Mouse (Mus musculus) E14TG2a.4 (cell line): Measurements from ENCODE around the gene Rsf1.
A peak's percentile ranks its signal among the peaks of the same experiment; 100 is the strongest.

Source experiments
- H3K27me3 ChIP-seq: 2 replicates; pipeline ENCODE4 v1.6.1; 2014; ENCODE audit warnings: low read length, control low read depth; ENCODE audit not compliant: insufficient read depth
- H3K36me3 ChIP-seq: 2 replicates; pipeline ENCODE4 v1.6.1; 2014; ENCODE audit warnings: low read length, control low read depth; ENCODE audit not compliant: insufficient read depth
- H3K4me1 ChIP-seq: replicated peaks from 2 replicates; pipeline ENCODE4 v1.6.1; 2014; ENCODE audit warnings: low read depth, low read length, control low read depth
- H3K4me3 ChIP-seq: replicated peaks from 2 replicates; pipeline ENCODE4 v1.5.1; 2014; ENCODE audit warnings: mild to moderate bottlenecking, low read length
- H3K9me3 ChIP-seq: 2 replicates; pipeline ENCODE4 v1.6.1; 2014; ENCODE audit warnings: low read length, control low read depth
- CTCF ChIP-seq: conservative IDR thresholded peaks from 2 replicates; pipeline ENCODE4 v1.5.1; 2014; ENCODE audit warnings: low read length
- NANOG ChIP-seq: IDR thresholded peaks from 2 replicates; pipeline ENCODE4 v1.6.1; 2014; ENCODE audit warnings: borderline replicate concordance, low read length, mixed read lengths
- POU5F1 ChIP-seq: IDR thresholded peaks from 2 replicates; pipeline ENCODE4 v1.6.1; 2014; ENCODE audit warnings: low read length, borderline replicate concordance

The Rsf1 gene

GRCm38 (mm10) chr7:97570389-97570788 is 9.3 kb upstream of the Rsf1 start:
- H3K4me3 ChIP-seq: no peak overlapping the region
- peaks cover 10% of the 10 kb centered on the region; the same call in 1 of the 2 replicates for H3K36me3 ChIP-seq
- no peaks in the 10 kb centered on the region for H3K9me3 ChIP-seq
- H3K4me1 ChIP-seq: no peaks in the 10 kb centered on the region
- TF ChIP-seq NANOG (no peak), POU5F1 (no peak), CTCF (no peak)
- H3K27me3 ChIP-seq: no peaks in the 10 kb centered on the region

- no peaks in the 10 kb centered on the region for H3K9me3 ChIP-seq
- peaks cover 30% of the 10 kb centered on the region for H3K4me1 ChIP-seq
- H3K27me3 ChIP-seq: no peaks in the 10 kb centered on the region
- peaks cover 12% of the 10 kb centered on the region; the same call in 1 of the 2 replicates for H3K36me3 ChIP-seq
- TF ChIP-seq NANOG (no peak), POU5F1 (no peak), CTCF (no peak)
- H3K4me3 ChIP-seq: peak overlapping the region; percentile 100
These were observed 1.2 kb upstream of the Rsf1 start for GRCm38 (mm10) chr7:97578361-97579066.

- Histone ChIP-seq H3K4me1 (peaks cover 41% of the 10 kb centered on the region), H3K9me3 (no peaks in the 10 kb centered on the region), H3K36me3 (peaks cover 4% of the 10 kb centered on the region; the same call in 1 of the 2 replicates), H3K4me3 (peak overlapping the region; percentile 100), H3K27me3 (no peaks in the 10 kb centered on the region)
- TF ChIP-seq NANOG (no peak), CTCF (no peak), POU5F1 (no peak)
These were observed 520 bp downstream of the Rsf1 start for GRCm38 (mm10) chr7:97579976-97580842.

GRCm38 (mm10) chr7:97580843-97581214 is 1.1 kb downstream of the Rsf1 start:
- H3K4me1 ChIP-seq: peaks cover 46% of the 10 kb centered on the region
- no peaks in the 10 kb centered on the region for H3K27me3 ChIP-seq
- no peaks in the 10 kb centered on the region for H3K9me3 ChIP-seq
- no peaks in the 10 kb centered on the region for H3K36me3 ChIP-seq
- H3K4me3 ChIP-seq: peak overlapping the region; percentile 100
- TF ChIP-seq NANOG (no peak), CTCF (no peak), POU5F1 (no peak)

- Histone ChIP-seq H3K9me3 (no peaks in the 10 kb centered on the region), H3K36me3 (peaks cover 21% of the 10 kb centered on the region), H3K27me3 (no peaks in the 10 kb centered on the region), H3K4me1 (peaks cover 81% of the 10 kb centered on the region), H3K4me3 (no peak overlapping the region)
- no peak for TF ChIP-seq NANOG
- TF ChIP-seq POU5F1: no peak
- TF ChIP-seq CTCF: no peak
These were observed 8.8 kb downstream of the Rsf1 start for GRCm38 (mm10) chr7:97588506-97588905.

- H3K4me1 ChIP-seq: peaks cover 83% of the 10 kb centered on the region
- H3K36me3 ChIP-seq: peaks cover 24% of the 10 kb centered on the region
- H3K9me3 ChIP-seq: no peaks in the 10 kb centered on the region
- TF ChIP-seq CTCF (no peak), POU5F1 (no peak), NANOG (no peak)
- no peaks in the 10 kb centered on the region for H3K27me3 ChIP-seq
- no peak overlapping the region for H3K4me3 ChIP-seq
These were observed 10.8 kb downstream of the Rsf1 start for GRCm38 (mm10) chr7:97590488-97590887.

- TF ChIP-seq CTCF (no peak), NANOG (no peak), POU5F1 (no peak)
- peaks cover 24% of the 10 kb centered on the region for H3K36me3 ChIP-seq
- H3K9me3 ChIP-seq: no peaks in the 10 kb centered on the region
- H3K27me3 ChIP-seq: no peaks in the 10 kb centered on the region
- peak overlapping the region; percentile 52 for H3K4me3 ChIP-seq
- H3K4me1 ChIP-seq: peaks cover 78% of the 10 kb centered on the region
These were observed 11.6 kb downstream of the Rsf1 start for GRCm38 (mm10) chr7:97591336-97591735.

GRCm38 (mm10) chr7:97592396-97592795 is 12.7 kb downstream of the Rsf1 start:
- Histone ChIP-seq H3K9me3 (no peaks in the 10 kb centered on the region), H3K27me3 (no peaks in the 10 kb centered on the region), H3K36me3 (peaks cover 24% of the 10 kb centered on the region), H3K4me3 (peak overlapping the region; percentile 52), H3K4me1 (peaks cover 81% of the 10 kb centered on the region)
- TF ChIP-seq CTCF (no peak), POU5F1 (no peak), NANOG (no peak)
